Mouse (Mus musculus): ENCODE results near the gene Relt. TPM values are rescaled to one million over a fixed set of nuclear protein-coding genes. Genes with fewer than 3 reads are reported as not detected.

Relt gene
- polyA plus RNA-seq, 1 experiment from 2014 or later = 2.7 TPM

DNA sequence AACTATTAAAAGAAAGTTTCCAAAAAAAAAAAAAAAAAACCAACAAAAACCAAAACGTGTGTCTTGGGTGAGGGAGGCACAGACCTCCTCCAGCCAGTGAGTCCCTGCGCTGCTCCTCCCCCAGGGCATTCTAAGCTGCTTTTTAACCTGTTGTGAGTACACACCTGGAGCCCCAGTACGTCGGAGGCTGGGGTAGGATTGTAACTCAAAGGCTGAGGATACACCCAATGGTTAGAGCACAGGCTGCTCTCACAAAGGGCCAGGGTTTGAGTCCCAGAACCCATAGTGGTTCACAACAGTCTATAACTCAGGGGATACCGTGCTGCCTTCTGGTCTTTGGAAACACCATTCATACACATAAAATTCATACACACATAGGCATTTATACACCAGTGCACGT is 21.6 kb downstream of the Relt start:
- H3K9ac ChIP-seq (replicated peaks) = no peak overlapping the region
- no peaks in the 10 kb centered on the region for H3K27me3 ChIP-seq
- H3K36me3 ChIP-seq = peaks cover 32% of the 10 kb centered on the region
- no peak overlapping the region for H3K27ac ChIP-seq
- H3K9me3 ChIP-seq = no peaks in the 10 kb centered on the region
- H3K4me2 ChIP-seq (replicated peaks) = no peak overlapping the region
- 93% methylated on average over 6 of the region's 6 CpGs for WGBS
- no peak overlapping the region for H3K4me3 ChIP-seq (replicated peaks)
- no peak for ATAC-seq
- 0 out of 2 replicates have a peak, but pooled peaks cover 3% of the 10 kb centered on the region for H3K4me1 ChIP-seq (replicated peaks)

DNA sequence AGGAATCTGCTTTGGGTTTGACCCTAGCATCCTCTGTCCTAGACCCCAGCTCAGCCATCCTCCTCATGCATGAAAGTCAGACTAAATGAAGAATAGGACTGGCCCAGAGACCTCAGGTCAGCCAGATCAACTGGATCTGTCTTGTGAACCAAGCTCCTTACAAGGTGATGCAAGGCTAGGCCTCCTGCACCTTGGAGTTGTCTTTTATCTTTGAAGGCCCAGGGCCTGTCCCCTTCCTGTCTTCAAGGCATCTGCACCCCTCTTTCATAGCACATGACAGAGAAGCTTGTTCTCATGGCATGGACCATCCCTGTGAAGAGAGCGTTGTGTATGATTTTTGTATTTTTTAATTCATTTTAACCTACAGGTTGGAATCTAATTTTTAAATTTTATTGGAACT is 22.3 kb downstream of the Relt start:
- no peak overlapping the region for H3K4me3 ChIP-seq (replicated peaks)
- 0 out of 2 replicates have a peak, but pooled peaks cover 3% of the 10 kb centered on the region for H3K4me1 ChIP-seq (replicated peaks)
- no peak overlapping the region for H3K4me2 ChIP-seq (replicated peaks)
- no peak for ATAC-seq
- H3K9me3 ChIP-seq = no peaks in the 10 kb centered on the region
- peaks cover 39% of the 10 kb centered on the region for H3K36me3 ChIP-seq
- 96% methylated on average over 1 of the region's 1 CpGs for WGBS
- H3K9ac ChIP-seq (replicated peaks) = no peak overlapping the region
- H3K27me3 ChIP-seq = no peaks in the 10 kb centered on the region
- no peak overlapping the region for H3K27ac ChIP-seq

DNA sequence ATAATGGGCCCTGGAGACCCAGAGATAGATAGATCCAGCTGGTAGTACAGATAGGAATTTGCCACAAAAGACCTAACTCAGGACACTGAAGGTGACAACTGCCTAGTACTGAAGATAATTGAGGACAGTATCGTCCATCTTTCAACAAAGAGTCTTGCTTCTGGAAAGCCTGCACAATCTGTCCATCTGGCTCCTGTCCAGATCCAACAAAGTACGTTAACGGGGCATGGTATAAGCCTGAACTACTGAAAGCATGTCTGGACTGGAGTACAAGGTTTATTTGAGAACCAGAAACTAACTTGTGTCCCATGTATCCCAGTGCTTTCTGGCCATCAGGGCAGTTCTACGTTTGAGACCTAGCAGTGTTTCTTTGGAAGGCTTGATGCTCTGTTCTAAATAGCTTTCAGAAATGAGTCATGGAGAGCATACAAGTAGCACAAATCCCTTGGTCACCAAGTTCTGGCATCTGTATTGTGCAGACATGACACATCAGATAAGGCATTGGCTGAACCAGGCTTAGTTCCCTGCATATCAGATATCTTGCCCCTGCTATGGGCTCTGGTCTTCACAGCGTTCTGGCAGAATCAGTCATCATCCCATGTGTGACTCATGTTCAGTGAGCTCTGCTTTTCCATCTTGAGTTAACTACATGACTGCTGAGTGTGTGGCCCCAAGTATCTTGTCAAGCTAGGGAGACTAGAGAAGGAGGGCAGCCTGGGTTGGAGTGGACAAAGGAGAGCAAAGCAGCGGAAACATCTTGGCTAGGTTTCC is 23.4 kb downstream of the Relt start:
- Histone ChIP-seq H3K4me1 (replicated peaks) (no peaks in the 10 kb centered on the region), H3K4me2 (replicated peaks) (no peak overlapping the region), H3K9me3 (no peaks in the 10 kb centered on the region), H3K9ac (replicated peaks) (no peak overlapping the region), H3K36me3 (peaks cover 50% of the 10 kb centered on the region), H3K27me3 (no peaks in the 10 kb centered on the region), H3K27ac (no peak overlapping the region), H3K4me3 (replicated peaks) (no peak overlapping the region)
- no peak for ATAC-seq
- WGBS = 94% methylated on average over 6 of the region's 6 CpGs

DNA sequence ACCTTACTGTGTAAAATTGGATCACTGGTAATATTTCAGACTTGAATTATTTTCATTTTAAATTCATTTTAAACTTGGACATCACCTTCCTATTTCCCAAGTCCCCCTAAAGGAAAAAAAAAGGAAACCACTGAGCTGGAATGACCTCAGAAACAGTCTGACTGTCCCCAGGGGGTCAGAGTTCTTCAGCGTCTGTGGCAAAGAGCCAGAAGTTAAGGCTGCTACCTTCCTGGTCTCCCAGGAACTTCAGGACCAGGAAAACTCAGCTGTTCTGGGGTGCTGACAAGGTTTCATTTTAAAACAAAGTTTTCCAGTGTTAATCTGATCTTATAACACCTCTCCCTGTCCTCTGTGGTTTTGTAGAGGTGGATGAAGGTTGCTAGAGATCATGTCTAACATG is 25.5 kb downstream of the Relt start:
- Histone ChIP-seq H3K4me1 (replicated peaks) (no peaks in the 10 kb centered on the region), H3K36me3 (peaks cover 71% of the 10 kb centered on the region), H3K9ac (replicated peaks) (no peak overlapping the region), H3K4me3 (replicated peaks) (no peak overlapping the region), H3K27me3 (no peaks in the 10 kb centered on the region), H3K4me2 (replicated peaks) (no peak overlapping the region), H3K27ac (no peak overlapping the region), H3K9me3 (no peaks in the 10 kb centered on the region)
- no peak for ATAC-seq
- WGBS = 68% methylated on average over 1 of the region's 1 CpGs

DNA sequence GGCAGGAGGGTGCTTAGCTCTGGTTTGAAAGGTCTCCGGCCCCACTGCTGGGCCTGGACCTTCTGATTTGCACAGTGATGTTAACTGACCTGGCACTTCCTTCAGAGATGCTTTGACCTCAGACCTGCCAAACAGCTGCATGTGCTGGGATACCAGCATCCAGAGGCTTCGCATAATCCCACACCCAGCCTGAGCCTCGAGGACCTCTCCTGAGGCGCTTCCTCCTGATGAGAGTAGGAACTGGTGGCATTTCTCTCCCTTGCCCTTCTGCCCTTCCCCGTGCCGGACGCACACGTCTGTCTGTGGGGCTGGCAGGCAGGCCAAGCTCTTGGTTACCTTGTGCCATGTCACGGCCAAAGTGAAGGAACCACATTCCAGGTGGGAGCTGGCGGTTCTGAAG is 26.6 kb downstream of the Relt start:
- WGBS = 93% methylated on average over 10 of the region's 10 CpGs

DNA sequence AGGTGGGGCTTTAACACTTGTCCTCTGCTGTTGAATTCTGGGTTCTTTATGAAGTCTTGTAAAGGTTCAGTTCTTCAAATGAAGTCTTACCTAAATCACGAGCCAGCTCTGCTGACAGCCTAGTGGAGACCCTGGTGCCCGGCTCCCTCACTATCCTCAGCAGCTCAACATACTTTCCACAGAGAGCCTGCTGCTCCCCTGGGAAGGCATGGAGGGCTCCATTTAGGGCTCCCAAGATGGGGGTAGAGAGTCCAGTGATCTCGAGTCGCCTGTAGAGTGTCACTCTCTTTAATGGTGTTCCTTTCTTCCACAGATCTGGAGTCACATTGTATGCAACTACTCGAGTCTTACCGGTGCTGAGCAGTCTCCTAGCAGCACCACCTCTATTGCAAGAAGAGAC is 27.5 kb downstream of the Relt start:
- Histone ChIP-seq H3K27ac (no peak overlapping the region), H3K4me2 (replicated peaks) (no peak overlapping the region), H3K27me3 (no peaks in the 10 kb centered on the region), H3K9me3 (no peaks in the 10 kb centered on the region), H3K4me3 (replicated peaks) (no peak overlapping the region), H3K36me3 (peaks cover 72% of the 10 kb centered on the region), H3K4me1 (replicated peaks) (no peaks in the 10 kb centered on the region), H3K9ac (replicated peaks) (no peak overlapping the region)
- no peak for ATAC-seq
- WGBS = 93% methylated on average over 6 of the region's 6 CpGs

More for the DNA sequence above, 26.6 kb downstream of the Relt start:
- Histone ChIP-seq H3K4me1 (replicated peaks) (no peaks in the 10 kb centered on the region), H3K4me2 (replicated peaks) (no peak overlapping the region), H3K9ac (replicated peaks) (no peak overlapping the region), H3K36me3 (peaks cover 65% of the 10 kb centered on the region), H3K4me3 (replicated peaks) (no peak overlapping the region), H3K27ac (no peak overlapping the region), H3K27me3 (no peaks in the 10 kb centered on the region), H3K9me3 (no peaks in the 10 kb centered on the region)
- ATAC-seq = no peak

DNA sequence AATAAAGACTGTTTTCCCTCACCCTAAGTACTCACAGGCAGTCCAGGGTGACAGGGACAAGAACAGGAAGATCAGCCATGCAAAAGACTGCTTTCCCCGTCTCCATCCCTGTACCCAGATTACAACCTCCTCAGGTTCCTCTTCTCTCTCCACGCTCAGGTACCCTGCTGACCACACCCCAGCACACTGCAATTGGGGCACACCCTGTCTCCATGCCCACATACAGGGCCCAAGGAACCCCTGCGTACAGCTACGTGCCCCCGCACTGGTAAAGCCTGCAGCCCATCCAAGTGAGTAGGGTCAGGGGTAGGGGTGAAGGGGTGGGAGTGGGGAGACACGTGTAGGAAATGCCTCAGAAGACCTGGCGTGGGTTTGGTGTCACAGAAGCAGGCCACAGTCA is 28.1 kb downstream of the Relt start:
- no peaks in the 10 kb centered on the region for H3K9me3 ChIP-seq
- no peaks in the 10 kb centered on the region for H3K4me1 ChIP-seq (replicated peaks)
- H3K4me2 ChIP-seq (replicated peaks) = no peak overlapping the region
- WGBS = 87% methylated on average over 7 of the region's 7 CpGs
- no peak overlapping the region for H3K4me3 ChIP-seq (replicated peaks)
- H3K27ac ChIP-seq = no peak overlapping the region
- H3K36me3 ChIP-seq = peaks cover 72% of the 10 kb centered on the region
- ATAC-seq = no peak
- H3K9ac ChIP-seq (replicated peaks) = no peak overlapping the region
- no peaks in the 10 kb centered on the region for H3K27me3 ChIP-seq

DNA sequence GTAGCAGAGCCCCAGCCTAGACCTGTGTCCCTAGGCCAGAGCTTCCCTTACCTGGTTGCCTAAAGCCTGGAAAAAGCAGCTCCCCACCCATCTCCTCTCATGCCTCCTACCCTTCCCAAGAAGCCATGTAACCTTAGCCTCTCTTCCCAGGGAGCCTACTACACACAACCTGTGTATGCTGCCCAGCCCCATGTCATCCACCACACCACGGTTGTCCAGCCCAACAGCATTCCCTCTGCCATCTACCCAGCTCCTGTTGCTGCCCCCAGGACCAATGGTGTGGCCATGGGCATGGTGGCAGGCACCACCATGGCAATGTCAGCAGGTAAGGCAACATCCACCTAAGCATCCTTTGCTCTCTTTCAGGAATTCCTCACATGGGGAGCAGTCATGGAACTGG is 29.4 kb downstream of the Relt start:
- no peak overlapping the region for H3K27ac ChIP-seq
- 94% methylated on average over 1 of the region's 1 CpGs for WGBS
- no peak for ATAC-seq
- no peak overlapping the region for H3K4me2 ChIP-seq (replicated peaks)
- no peaks in the 10 kb centered on the region for H3K9me3 ChIP-seq
- H3K27me3 ChIP-seq = no peaks in the 10 kb centered on the region
- no peak overlapping the region for H3K9ac ChIP-seq (replicated peaks)
- no peaks in the 10 kb centered on the region for H3K4me1 ChIP-seq (replicated peaks)
- peaks cover 71% of the 10 kb centered on the region for H3K36me3 ChIP-seq
- no peak overlapping the region for H3K4me3 ChIP-seq (replicated peaks)

DNA sequence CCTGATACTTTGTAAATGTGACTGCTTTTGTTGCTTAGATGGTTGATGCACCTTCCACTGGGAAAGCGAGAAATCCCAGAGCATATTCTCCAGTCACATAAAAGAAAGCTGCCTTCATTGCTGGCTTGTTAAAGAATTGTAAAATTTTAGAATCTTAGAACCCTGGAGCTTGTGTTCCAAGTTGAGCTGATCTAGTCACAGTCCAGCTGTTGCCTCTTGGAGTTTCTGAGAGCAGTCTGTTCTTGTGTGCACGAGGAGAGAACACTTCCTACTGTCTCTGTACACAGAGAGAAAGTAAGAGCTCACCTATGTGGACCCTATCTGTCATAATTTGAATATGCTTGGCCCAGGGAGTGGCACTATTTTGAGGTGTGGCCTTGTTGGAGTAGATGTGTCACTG is 34.7 kb downstream of the Relt start:
- 98% methylated on average over 2 of the region's 2 CpGs for WGBS
- H3K27ac ChIP-seq = no peak overlapping the region
- H3K4me3 ChIP-seq (replicated peaks) = no peak overlapping the region

DNA sequence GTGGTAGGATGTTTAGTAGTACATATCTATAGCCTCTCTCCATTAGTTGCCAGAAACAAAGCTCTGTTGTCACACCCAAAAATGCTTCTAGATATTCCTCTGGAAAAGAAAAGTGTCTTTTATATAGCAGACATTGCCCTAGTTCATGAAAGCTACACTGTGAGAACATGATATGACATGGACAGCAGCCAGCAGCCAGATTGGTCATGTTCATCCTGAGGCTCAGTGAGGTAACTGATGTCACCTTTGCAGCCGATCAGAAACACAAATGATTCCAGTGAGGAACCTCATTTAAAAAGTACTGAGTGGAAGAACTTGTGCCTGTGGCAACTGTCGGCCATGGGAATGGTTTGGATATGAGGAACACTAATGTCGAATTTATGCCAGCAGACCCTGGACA is 38.6 kb downstream of the Relt start:
- no peak overlapping the region for H3K27ac ChIP-seq
- ATAC-seq = no peak
- no peaks in the 10 kb centered on the region for H3K9me3 ChIP-seq

More for the DNA sequence above, 34.7 kb downstream of the Relt start:
- no peaks in the 10 kb centered on the region for H3K4me1 ChIP-seq (replicated peaks)
- H3K4me2 ChIP-seq (replicated peaks) = no peak overlapping the region
- peaks cover 35% of the 10 kb centered on the region for H3K36me3 ChIP-seq
- H3K27me3 ChIP-seq = no peaks in the 10 kb centered on the region
- H3K9ac ChIP-seq (replicated peaks) = no peak overlapping the region
- no peak for ATAC-seq
- no peaks in the 10 kb centered on the region for H3K9me3 ChIP-seq

DNA sequence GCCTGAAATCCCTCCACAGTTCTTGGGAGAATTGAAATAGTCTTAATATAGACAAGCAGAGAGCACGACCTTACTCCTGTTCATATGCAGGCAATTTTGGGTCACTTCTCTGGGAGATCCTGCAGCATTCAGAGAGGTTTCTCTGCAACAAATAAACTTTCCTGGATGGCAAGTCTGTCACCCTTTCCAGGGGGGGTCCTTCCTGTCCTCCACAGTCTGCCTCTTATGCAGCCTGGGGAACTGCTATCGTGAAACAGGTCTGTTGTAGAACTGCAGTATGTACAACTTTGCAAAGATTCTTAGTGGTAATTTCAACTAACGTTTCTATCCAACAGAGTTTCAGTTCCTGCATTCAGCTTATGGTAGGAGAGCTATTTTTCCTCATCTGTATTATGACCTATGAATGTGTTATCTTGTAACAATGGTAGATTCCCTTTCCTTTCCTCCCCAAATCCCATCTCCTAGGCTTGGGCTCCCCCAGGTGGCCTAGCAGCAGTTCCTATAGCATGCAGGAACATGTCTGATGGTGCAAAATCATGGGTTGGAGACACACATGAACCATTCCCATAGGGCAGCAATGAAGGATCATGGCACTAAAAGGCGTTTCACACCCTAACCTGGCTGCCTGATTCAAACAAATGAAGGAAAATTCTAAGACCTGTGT is 44.7 kb downstream of the Relt start:
- H3K27ac ChIP-seq = no peak overlapping the region
- WGBS = 92% methylated on average over 4 of the region's 4 CpGs

More for the DNA sequence above, 38.6 kb downstream of the Relt start:
- Histone ChIP-seq H3K4me2 (replicated peaks) (no peak overlapping the region), H3K9ac (replicated peaks) (no peak overlapping the region), H3K4me3 (replicated peaks) (no peak overlapping the region), H3K4me1 (replicated peaks) (peaks cover 10% of the 10 kb centered on the region), H3K36me3 (peaks cover 17% of the 10 kb centered on the region), H3K27me3 (no peaks in the 10 kb centered on the region)
- WGBS = 95% methylated on average over 3 of the region's 3 CpGs

DNA sequence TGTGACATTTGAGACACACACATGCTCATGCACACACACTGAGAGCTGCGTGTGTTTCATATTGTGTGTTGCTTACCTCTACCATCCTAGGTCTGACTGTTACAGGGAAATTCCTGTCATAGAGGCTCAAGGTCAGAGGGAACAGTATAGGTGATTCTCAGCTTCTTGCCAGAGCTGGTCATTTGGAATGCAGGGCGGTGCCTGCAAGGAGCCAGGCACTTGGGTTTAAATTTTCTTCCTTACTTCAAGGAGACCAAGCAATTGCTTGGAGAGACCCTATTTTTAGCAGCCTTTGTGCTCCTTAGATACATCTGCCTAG is 45.8 kb downstream of the Relt start:
- ATAC-seq = no peak
- WGBS = 94% methylated on average over 2 of the region's 2 CpGs
- peaks cover 25% of the 10 kb centered on the region for H3K4me1 ChIP-seq (replicated peaks)
- H3K9ac ChIP-seq (replicated peaks) = no peak overlapping the region
- H3K27ac ChIP-seq = no peak overlapping the region
- H3K4me2 ChIP-seq (replicated peaks) = no peak overlapping the region
- H3K9me3 ChIP-seq = no peaks in the 10 kb centered on the region
- H3K4me3 ChIP-seq (replicated peaks) = no peak overlapping the region
- no peaks in the 10 kb centered on the region for H3K36me3 ChIP-seq
- no peaks in the 10 kb centered on the region for H3K27me3 ChIP-seq

More for the DNA sequence above, 44.7 kb downstream of the Relt start:
- Histone ChIP-seq H3K36me3 (no peaks in the 10 kb centered on the region), H3K9me3 (no peaks in the 10 kb centered on the region), H3K4me1 (replicated peaks) (peaks cover 26% of the 10 kb centered on the region), H3K4me2 (replicated peaks) (no peak overlapping the region), H3K27me3 (no peaks in the 10 kb centered on the region), H3K4me3 (replicated peaks) (no peak overlapping the region), H3K9ac (replicated peaks) (no peak overlapping the region)
- ATAC-seq = no peak

Measured in midbrain, embryonic 13.5 days (tissue).